Mouse (Mus musculus): ENCODE results near the gene Atxn1.

GRCm38 (mm10) chr13:45614762-45615161 is 350.0 kb downstream of the Atxn1 start:
- TF ChIP-seq CTCF (IDR thresholded peaks at IDR 0.05) (no peak), EP300 (IDR thresholded peaks at IDR 0.05) (no peak)

All from lung, postnatal 0 days (tissue).